Comparison of ENCODE assay signal across 28 mouse cellular contexts in genomic region chr16:42647762-42648161, GRCm38 (mm10).
"Had no signal": no experiment of that assay in that cellular context is flagged by ENCODE, and none has a peak within 500 bp of the region (broad histone marks: within the 10 kb centered on the region; RNA-seq: fewer than 3 reads in every experiment).

No protein-coding gene starts in this region.

- H3K4me1 ChIP-seq: embryonic facial prominence, embryonic 12.5 days; embryonic facial prominence, embryonic 13.5 days; embryonic facial prominence, embryonic 15.5 days; forebrain, embryonic 10.5 days; forebrain, embryonic 13.5 days; forebrain, embryonic 15.5 days had no signal

- H3K27ac ChIP-seq: embryonic facial prominence, embryonic 10.5 days; embryonic facial prominence, embryonic 12.5 days; embryonic facial prominence, embryonic 13.5 days; embryonic facial prominence, embryonic 15.5 days; forebrain, embryonic 10.5 days; forebrain, embryonic 12.5 days; forebrain, embryonic 13.5 days; forebrain, embryonic 15.5 days; gastrocnemius, adult 2 months; heart, adult 2 months had no signal

- ATAC-seq: forebrain, embryonic 13.5 days; forebrain, embryonic 14.5 days; forebrain, embryonic 15.5 days; forebrain, embryonic 16.5 days; forebrain, postnatal 0 days had no signal

- H3K4me3 ChIP-seq: embryonic facial prominence, embryonic 10.5 days; embryonic facial prominence, embryonic 12.5 days; embryonic facial prominence, embryonic 13.5 days; embryonic facial prominence, embryonic 15.5 days; erythroblast, embryonic 14.5 days; forebrain, embryonic 10.5 days; forebrain, embryonic 12.5 days; forebrain, embryonic 13.5 days; forebrain, embryonic 15.5 days; gastrocnemius, adult 2 months; heart, adult 2 months had no signal

- H3K9me3 ChIP-seq: embryonic facial prominence, embryonic 10.5 days; embryonic facial prominence, embryonic 12.5 days; embryonic facial prominence, embryonic 13.5 days; embryonic facial prominence, embryonic 15.5 days; forebrain, embryonic 10.5 days; forebrain, embryonic 12.5 days; forebrain, embryonic 13.5 days; forebrain, embryonic 15.5 days had no signal

- H3K9ac ChIP-seq: embryonic facial prominence, embryonic 12.5 days; embryonic facial prominence, embryonic 13.5 days; embryonic facial prominence, embryonic 15.5 days; forebrain, embryonic 12.5 days; forebrain, embryonic 13.5 days; forebrain, embryonic 15.5 days; forebrain, postnatal 0 days had no signal

- DNase-seq: cerebellum, adult 2 months; cerebellum, adult 8-10 months; cerebellum, adult 9-10 months; cerebellum, adult 9-11 months; cerebellum, postnatal 10 days; cerebellum, postnatal 14 days; cerebellum, postnatal 25 days; cerebellum, postnatal 36 days; embryo, embryonic 11 days; forebrain, postnatal 0 days; gastrocnemius, adult 2 months; gastrocnemius, postnatal 10 days; gastrocnemius, postnatal 14 days; gastrocnemius, postnatal 25 days; gastrocnemius, postnatal 36 days; heart, adult 18-20 months; heart, adult 2 months had no signal

- H3K4me2 ChIP-seq: embryonic facial prominence, embryonic 12.5 days; embryonic facial prominence, embryonic 13.5 days; embryonic facial prominence, embryonic 15.5 days; forebrain, embryonic 12.5 days; forebrain, embryonic 13.5 days; forebrain, embryonic 15.5 days had no signal

- H3K36me3 ChIP-seq: embryonic facial prominence, embryonic 10.5 days; embryonic facial prominence, embryonic 12.5 days; embryonic facial prominence, embryonic 13.5 days; embryonic facial prominence, embryonic 15.5 days; forebrain, embryonic 10.5 days; forebrain, embryonic 12.5 days; forebrain, embryonic 15.5 days had no signal

- H3K27me3 ChIP-seq: embryonic facial prominence, embryonic 12.5 days; embryonic facial prominence, embryonic 13.5 days; embryonic facial prominence, embryonic 15.5 days; forebrain, embryonic 12.5 days; forebrain, embryonic 13.5 days; forebrain, embryonic 15.5 days had no signal
